Comparison of ENCODE assay signal across 26 mouse cellular contexts in genomic region chr4:138791452-138791851, GRCm38 (mm10). TPM values are rescaled to one million over a fixed set of nuclear protein-coding genes. Genes with fewer than 3 reads are reported as not detected.
"Had no signal": no experiment of that assay in that cellular context is flagged by ENCODE, and none has a peak within 500 bp of the region (broad histone marks: within the 10 kb centered on the region; RNA-seq: fewer than 3 reads in every experiment).

No protein-coding gene starts in this region.

- H3K4me3 ChIP-seq: heart, adult 2 months; heart, embryonic 13.5 days; heart, embryonic 15.5 days; hindbrain, embryonic 13.5 days; hindbrain, embryonic 15.5 days; limb, embryonic 12.5 days; liver, embryonic 12.5 days had no signal

- H3K27ac ChIP-seq: heart, adult 2 months; heart, embryonic 13.5 days; heart, embryonic 15.5 days; hindbrain, embryonic 13.5 days; hindbrain, embryonic 15.5 days; hindbrain, postnatal 0 days; limb, embryonic 12.5 days; liver, embryonic 12.5 days; liver, embryonic 14.5 days had no signal

- DNase-seq: forebrain, postnatal 0 days; gastrocnemius, postnatal 14 days; gastrocnemius, postnatal 36 days; heart, adult 2 months; heart, postnatal 14 days; heart, postnatal 36 days; kidney, adult 18-20 months; kidney, postnatal 14 days; layer of hippocampus, adult 9-11 months; layer of hippocampus, postnatal 36 days; left cerebral cortex, postnatal 4 days had no signal

- H3K27me3 ChIP-seq: hindbrain, embryonic 13.5 days; hindbrain, embryonic 15.5 days; limb, embryonic 12.5 days had no signal

- H3K4me1 ChIP-seq: heart, embryonic 13.5 days; hindbrain, embryonic 13.5 days; hindbrain, embryonic 15.5 days; liver, embryonic 12.5 days had no signal

- H3K36me3 ChIP-seq: heart, embryonic 13.5 days; heart, embryonic 15.5 days; hindbrain, embryonic 13.5 days; hindbrain, embryonic 15.5 days; limb, embryonic 12.5 days; liver, embryonic 12.5 days had no signal

- H3K4me2 ChIP-seq: heart, embryonic 11.5 days; heart, embryonic 13.5 days; heart, embryonic 15.5 days; hindbrain, embryonic 13.5 days; hindbrain, embryonic 15.5 days; limb, embryonic 12.5 days; liver, embryonic 12.5 days had no signal

- H3K9ac ChIP-seq: forebrain, postnatal 0 days; heart, embryonic 13.5 days; heart, embryonic 15.5 days; hindbrain, embryonic 13.5 days; hindbrain, embryonic 15.5 days; limb, embryonic 12.5 days; liver, embryonic 12.5 days; liver, embryonic 14.5 days had no signal

- H3K9me3 ChIP-seq: heart, embryonic 13.5 days; heart, embryonic 15.5 days; hindbrain, embryonic 13.5 days; hindbrain, embryonic 15.5 days; limb, embryonic 12.5 days; liver, embryonic 12.5 days had no signal

- ATAC-seq: forebrain, postnatal 0 days; hindbrain, postnatal 0 days; intestine, embryonic 16.5 days; liver, embryonic 12.5 days had no signal

RNA-seq across cellular contexts. Expression of gene Pla2g2d, which starts 15.9 kb away (rescaled TPM):
- polyA plus RNA-seq: heart, embryonic 11.5 days; heart, embryonic 13.5 days; heart, embryonic 15.5 days; heart, postnatal 0 days; kidney, embryonic 14.5 days; kidney, embryonic 16.5 days; limb, embryonic 12.5 days; liver, adult 2 months; liver, embryonic 14.5 days had no signal

RNA-seq across cellular contexts. Expression of gene Pla2g2f, which starts 34.0 kb away (rescaled TPM):
- polyA plus RNA-seq: forebrain, postnatal 0 days; gonadal fat pad, adult 2 months; heart, embryonic 11.5 days; heart, embryonic 13.5 days; heart, postnatal 0 days; kidney, embryonic 14.5 days; liver, adult 2 months; liver, embryonic 12.5 days had no signal
